Mouse (Mus musculus) left cerebral cortex, adult 8-10 months (tissue): ENCODE results near the gene Pou4f2. TPM values are rescaled to one million over a fixed set of nuclear protein-coding genes. Genes with fewer than 3 reads are reported as not detected.

ENCODE experiments used
- DNase-seq, 2 experiments: peaks; one replicate each; pipeline ENCODE4 v3.0.0; 2022; ENCODE audit warnings: low spot score in 2 of 2
- total RNA-seq, 4 experiments: library from RNA; stranded (reverse); gene quantifications; 2 replicates each; pipeline ENCODE4 v1.2.4; 2022

Pou4f2 gene
- total RNA-seq, 4 experiments from 2014 or later = 0.19 TPM; not detected in 3

DNA sequence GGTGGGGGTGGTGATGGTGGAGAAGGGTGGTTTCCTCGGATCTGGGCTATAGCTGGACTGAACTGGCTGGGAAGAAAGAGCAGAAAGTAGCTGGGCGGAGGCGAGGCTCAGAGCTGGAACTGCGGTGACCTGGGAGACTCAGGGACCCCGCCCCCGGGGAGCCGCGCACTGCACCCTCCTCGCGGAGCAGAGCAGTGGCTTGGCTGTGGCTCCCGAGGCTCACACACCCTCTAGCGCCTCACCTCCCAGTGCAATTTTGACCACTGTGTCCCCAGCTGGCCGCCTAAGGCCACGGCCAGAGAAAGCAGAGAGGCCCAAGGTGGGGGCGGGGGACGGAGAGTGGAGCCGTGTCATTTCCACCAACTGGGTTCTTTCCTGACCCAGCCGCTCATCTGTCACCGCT, 16.3 kb downstream of the Pou4f2 start:
- no peak for DNase-seq

DNA sequence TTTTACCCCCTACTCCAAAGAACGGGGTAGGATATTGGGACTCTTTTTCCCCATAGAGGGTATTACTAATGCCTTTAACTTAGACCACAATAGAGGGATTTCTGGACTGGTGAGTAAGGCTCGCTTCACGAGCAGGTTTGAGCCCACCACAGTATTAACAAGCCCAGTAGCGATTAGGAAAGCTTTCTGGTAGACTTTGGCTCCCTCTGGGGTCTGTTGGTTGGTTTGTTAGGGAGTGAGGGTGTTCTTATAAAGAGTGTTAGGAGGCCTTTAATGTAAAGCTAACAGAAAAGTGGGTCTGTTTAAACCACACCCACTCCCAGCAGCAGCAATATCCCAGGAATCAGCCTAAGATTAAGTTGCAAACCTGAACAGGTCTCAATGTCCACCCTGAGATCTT, 17.2 kb downstream of the Pou4f2 start:
- no peak for DNase-seq

- DNase-seq = no peak
Measured at GRCm38 (mm10) chr8:78390756-78391155, 45.7 kb downstream of the Pou4f2 start.

Other genes starting within 250 kb of the Pou4f2 start
- gene Ttc29, start 223.3 kb downstream of the Pou4f2 start, total RNA-seq = under 1 TPM; 0.25 to 0.63 (median 0.46) TPM
- gene Rbmxl1, start 72.3 kb upstream of the Pou4f2 start, total RNA-seq = 10 to 100 TPM; 46.1 to 53.4 (median 47.9) TPM
- gene Slc10a7, start 72.7 kb upstream of the Pou4f2 start, total RNA-seq = 1 to 10 TPM; 5.5 to 7.2 (median 6.6) TPM